Mouse (Mus musculus): ENCODE measurements at regions not wholly inside any gene's neighbourhood (a gene's known extent, or its start where the extent isn't known, plus 50 kb on each side); places are given as distances from the start of the nearest gene placed in this dataset.
A peak's percentile ranks its signal among the peaks of the same experiment; 100 is the strongest.

DNA sequence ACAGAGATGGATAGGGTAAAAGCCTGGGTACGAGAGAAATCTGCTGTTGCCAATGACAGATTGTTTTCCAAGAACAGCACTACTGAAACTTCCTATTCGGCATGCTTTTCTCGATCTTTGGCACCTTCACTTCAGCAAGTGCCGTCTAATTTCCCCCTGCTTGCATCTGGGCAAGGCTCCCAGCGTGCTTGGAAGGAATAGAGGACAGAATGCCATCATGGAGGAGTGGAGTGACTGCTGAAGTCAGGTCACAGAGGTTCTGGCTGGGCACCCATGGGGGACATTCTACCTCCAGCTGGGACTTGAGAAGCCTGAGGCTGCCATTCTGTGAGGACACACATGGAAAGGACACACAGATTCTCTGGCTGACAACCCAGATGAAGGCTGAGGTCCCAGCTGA is 276.2 kb upstream of the Klf4 start:
- intact Hi-C loops (cut with DNase I) = no loop called here
- DNase-seq (ENCODE audit: low spot score in 2 of 2) = no peak

DNA sequence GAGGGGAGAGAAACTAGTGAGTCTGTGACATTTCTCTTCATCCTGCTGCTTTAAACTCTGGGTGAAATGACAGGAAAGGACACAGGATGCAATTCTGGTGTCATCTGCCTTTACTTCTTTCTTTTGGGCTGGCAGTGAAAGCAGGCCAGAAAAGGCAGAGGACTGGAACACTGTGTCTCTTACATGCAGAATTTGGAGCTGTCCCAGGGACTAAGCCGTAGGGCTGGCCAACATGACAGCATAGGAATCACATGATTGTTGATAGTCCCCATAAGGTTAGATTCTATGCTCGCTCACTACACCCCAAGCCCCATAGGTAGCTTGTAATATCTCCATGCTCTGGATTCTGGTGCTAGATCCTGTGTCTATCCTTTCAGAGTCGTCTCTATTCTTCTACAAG is 274.5 kb upstream of the Klf4 start:
- intact Hi-C loops (cut with DNase I) = no loop called here
- DNase-seq (ENCODE audit: low spot score in 2 of 2) = no peak

DNA sequence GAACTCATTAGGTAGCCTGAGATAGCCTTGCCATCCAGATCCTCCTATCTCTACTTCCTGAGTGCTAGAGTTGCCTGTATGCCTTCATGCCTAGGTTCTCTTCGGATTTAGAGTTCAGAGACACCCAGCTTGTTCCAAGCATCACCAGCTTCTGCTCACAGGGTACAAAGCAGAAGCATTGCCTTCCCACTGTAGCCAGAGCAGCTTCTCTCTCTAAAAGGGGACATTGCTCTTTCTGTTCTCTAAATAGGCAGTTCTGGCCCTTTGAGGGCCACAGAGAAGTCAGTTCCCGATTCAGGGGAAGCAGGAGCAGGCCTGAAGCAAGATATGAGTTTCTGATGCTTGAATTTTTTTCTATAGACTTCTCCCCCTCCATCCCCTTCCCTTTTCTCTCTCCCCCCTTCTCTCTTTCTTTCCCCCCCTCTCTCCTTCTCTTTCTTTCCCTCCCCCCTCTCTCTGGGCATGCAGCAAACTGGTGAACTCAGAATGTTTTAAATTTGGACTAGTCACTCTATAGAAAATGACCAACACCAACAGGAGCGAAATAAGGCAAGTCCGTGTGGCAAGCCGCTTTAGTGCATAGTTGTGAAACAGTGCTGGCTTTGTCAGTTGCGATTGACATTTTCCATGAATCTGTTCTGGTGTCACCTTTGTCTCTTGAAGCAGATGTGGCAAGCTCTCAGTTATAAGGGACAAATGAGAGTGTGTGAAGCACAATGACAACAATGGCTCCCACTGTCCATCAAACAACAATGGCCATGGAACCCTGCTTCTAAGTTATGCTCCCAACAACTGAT is 273.2 kb upstream of the Klf4 start:
- DNase-seq (ENCODE audit: low spot score in 2 of 2) = no peak
- intact Hi-C loops (cut with DNase I) = no loop called here

DNA sequence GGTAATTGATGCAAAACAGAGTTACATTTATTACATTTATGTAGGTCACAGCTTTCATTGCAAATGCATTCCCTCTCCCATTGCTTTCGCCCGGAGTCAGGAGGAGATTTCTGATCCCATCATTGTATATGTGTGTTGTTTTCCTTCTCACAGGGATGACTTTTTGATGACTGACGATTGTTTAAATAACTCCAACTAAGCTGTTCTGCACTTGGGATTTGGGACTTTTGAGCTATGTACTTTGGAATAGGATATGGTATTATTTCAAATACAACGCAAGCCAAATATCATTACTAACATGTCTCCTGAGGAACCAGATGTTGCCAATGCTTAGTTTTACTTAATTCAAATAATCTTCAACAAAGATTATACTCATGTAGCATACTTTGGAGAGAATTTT is 269.8 kb upstream of the Klf4 start:
- intact Hi-C loops (cut with DNase I) = no loop called here
- DNase-seq (ENCODE audit: low spot score in 2 of 2) = no peak

DNA sequence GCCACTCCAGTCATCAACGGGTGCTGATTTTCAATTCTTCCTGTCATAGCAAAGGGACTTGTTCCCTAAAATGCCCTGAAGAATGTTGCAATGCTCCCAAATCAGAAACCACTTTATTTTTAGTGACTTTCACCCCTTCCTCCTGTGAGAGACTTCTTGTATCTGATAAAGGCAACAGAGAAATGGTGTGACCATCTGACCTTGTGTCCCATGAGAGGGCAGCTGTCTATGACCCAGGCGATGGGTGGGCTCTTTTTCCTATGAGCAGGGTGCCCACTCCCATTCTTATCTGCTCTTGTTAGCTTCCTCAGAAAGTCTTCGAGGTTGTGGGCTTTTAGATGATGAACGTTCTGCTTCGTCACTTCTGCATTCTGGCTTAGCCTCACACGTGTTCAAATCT is 265.8 kb upstream of the Klf4 start:
- DNase-seq (ENCODE audit: low spot score in 2 of 2) = no peak
- intact Hi-C loops (cut with DNase I) = no loop called here

DNA sequence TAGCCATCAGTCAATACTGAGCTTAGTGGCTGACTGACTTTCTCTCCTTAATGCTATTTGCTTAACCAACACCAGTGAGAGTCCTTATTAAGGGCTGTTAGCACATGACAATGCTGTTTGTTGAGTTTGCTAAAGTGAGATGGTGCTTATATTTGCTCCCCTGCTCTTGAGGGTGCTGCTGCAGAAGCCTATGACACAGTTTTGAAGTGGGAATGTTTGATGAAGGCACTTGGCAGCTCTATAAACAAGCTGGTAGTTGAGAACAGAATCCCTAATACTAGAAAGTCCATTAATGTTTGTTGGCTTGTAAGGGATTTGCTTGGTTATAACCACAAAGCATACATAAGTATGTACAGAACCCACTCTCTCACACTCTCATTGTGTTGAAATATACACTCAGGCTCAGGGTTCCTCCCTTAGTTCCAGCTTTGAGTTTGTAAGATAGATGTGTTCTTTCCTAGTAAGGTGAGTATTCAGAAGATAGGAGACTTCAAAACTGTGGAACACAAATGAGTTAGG is 249.1 kb upstream of the Klf4 start:
- intact Hi-C loops (cut with DNase I) = no loop called here
- no peak for DNase-seq (ENCODE audit: low spot score in 2 of 2)

DNA sequence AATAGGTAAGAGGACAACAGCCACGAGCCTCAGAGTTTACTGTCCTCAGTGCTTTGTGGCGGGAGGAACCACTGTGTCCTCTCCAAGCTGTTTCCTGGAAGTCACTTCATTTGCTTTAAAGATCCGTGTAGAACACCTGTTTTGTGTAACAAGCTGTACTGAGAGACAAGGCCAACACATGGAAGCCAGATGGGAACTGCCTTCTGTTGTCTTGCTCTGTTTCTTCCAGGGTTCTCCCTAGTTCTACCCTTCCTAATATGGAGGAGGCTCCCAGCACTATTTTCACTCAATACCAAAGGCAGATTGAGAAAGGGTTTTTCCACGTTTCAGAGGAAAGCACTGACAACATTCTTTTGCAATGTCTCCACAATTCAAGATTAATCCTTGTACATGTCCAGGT is 247.3 kb upstream of the Klf4 start:
- peak in 1 of 2 experiments; percentile 6 for DNase-seq (ENCODE audit: low spot score in 2 of 2)
- intact Hi-C loops (cut with DNase I) = no loop called here

DNA sequence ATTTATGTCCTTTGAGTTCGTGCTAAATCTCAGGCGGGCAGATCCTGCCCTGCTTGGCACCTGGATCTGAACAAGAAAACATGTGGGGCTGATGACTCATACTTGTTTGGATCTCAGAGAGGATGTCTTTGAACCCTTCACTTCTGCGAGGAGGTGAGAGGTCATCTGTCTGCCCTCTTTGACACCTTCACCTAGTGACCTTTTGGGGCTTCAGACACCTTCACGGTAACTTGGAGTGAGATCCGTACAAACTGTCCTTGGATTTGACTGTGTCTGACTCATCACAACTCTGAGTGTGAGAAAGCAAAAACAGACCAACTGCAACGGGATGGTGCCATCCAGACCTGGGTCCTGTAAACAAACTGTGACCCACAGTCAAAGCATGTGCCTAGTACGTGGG is 243.6 kb upstream of the Klf4 start:
- DNase-seq (ENCODE audit: low spot score in 2 of 2) = no peak
- intact Hi-C loops (cut with DNase I) = no loop called here

DNA sequence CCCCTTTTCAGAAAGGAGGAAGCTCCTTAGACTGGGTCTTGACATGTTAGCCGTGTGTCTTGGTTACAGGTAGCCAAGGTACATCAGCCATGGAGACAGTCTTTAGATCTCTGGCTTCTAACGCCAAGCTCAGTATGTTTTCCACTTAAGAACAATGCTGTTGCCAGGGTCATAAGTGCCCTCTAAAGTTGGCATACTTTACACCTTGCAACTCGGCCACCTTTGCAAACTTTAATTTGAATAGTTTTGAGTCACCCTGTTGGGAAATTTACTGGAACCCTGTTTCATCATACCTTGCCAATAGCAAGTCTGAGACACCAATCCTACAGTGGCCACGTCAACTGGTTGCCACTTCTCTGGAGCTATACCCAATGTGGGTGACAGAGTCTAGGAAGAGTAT is 242.3 kb upstream of the Klf4 start:
- DNase-seq (ENCODE audit: low spot score in 2 of 2) = no peak
- intact Hi-C loops (cut with DNase I) = no loop called here

DNA sequence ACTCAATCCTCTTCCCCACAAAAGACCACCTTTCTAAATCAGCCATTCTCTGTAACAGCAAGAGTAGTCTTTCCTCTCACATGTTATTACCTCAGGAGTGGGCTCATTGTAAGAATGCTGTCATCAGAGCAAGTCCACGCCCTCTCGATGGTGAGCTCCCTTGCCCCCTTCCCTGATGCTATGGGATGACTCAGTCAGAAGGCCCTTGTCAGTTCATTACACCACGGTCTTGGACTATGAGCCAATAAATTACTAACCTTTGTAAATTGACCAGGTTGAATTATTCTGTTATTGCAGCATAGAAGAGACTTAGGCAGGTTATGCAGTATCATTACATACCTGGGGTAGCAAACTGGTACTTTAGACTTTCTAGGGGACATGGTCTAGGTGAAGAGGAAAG is 237.4 kb upstream of the Klf4 start:
- intact Hi-C loops (cut with DNase I) = no loop called here
- no peak for DNase-seq (ENCODE audit: low spot score in 2 of 2)

DNA sequence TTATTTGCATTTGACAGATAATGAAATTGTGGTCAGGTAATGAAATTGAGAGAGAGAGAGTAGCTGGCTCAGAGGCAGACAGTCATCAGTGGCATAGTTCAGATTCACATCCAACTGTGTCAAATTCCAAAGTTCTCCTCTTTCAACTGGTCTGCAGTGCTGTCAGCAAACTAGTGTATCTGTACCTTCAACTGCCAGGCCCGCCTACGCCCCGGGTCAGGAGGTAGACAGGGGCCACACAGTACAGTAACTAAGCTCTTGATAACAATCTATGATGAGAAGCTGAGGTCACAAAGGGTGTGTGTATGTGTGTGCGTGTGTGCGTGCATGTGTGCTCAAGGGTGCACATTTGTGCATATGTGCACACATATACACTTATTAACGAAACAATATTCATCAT is 236.1 kb upstream of the Klf4 start:
- intact Hi-C loops (cut with DNase I) = no loop called here
- DNase-seq (ENCODE audit: low spot score in 2 of 2) = no peak

DNA sequence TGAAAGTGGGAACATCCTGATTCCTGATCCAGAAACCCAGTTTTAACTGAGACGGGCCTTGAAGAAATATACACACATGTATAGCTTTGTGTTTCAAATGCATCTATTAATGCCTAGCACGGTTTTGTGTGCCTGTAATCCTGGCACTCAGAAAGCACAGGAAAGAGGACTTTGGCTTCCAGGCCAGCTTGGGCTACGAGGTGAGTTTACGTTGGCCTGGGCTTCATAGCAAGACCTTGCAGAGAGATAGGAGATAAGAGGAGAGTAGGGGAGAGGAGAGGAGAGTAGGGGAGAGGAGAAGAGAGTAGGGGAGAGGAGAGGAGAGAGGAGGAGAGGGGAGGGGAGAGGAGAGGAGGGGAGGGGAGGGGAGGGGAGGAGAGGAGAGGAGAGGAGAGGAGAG is 234.9 kb upstream of the Klf4 start:
- DNase-seq (ENCODE audit: low spot score in 2 of 2) = no peak
- intact Hi-C loops (cut with DNase I) = no loop called here

DNA sequence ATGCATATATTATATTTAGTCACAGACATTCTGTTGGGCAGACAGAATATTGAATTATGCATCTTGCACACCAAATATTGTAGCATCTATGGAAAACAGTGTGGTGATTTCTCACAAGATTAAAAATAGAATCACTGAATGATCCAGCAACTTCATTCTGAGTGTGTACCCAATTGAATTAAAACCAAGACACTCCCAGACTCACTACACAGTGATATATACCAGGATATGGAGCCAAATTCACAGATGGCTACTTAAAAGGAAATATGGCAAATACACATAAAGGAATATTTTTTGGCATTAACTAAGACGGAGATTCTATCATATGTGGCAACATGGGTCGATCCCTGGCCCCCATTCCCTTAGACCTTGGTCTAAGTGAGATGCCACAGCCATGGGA is 233.5 kb upstream of the Klf4 start:
- no peak for DNase-seq (ENCODE audit: low spot score in 2 of 2)
- intact Hi-C loops (cut with DNase I) = no loop called here

DNA sequence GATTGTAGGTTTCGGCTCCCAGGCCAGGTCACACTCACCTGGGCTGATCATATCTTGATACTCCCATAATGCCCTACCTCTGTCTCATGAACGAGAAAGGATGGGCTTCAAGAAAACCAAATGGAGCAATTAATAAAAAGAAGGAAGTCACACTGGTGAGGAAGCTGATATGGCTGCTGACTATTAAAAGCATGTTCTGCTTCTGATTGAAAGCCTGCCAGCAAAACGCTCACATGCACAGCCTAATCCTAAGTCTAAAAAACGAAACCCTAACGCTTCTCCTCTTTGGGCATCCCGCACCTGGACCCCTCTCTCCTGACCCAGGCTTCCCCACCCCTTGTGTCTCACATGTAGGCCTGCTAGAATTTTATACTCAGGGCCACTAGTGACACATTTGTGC is 230.8 kb upstream of the Klf4 start:
- intact Hi-C loops (cut with DNase I) = no loop called here
- DNase-seq (ENCODE audit: low spot score in 2 of 2) = no peak

DNA sequence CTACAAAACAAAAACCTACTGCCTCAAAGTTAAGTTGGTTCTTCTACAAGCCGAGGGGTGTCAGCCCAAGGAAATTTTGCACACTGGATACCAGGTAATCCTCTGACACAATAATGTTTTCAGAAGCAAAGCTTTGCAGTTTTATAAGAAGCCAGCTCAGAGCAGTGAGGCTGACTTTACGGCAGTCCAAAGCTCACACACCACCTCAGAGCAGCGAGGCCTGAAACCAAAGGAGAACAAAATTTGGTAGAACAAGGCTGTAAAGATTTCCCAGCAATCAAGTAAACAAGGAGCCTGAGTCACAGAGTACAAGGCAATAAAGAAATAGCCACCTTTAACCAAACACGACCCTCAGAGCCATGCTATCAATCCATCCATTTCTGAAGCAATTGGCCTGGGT is 230.1 kb upstream of the Klf4 start:
- DNase-seq (ENCODE audit: low spot score in 2 of 2) = no peak
- intact Hi-C loops (cut with DNase I) = no loop called here

DNA sequence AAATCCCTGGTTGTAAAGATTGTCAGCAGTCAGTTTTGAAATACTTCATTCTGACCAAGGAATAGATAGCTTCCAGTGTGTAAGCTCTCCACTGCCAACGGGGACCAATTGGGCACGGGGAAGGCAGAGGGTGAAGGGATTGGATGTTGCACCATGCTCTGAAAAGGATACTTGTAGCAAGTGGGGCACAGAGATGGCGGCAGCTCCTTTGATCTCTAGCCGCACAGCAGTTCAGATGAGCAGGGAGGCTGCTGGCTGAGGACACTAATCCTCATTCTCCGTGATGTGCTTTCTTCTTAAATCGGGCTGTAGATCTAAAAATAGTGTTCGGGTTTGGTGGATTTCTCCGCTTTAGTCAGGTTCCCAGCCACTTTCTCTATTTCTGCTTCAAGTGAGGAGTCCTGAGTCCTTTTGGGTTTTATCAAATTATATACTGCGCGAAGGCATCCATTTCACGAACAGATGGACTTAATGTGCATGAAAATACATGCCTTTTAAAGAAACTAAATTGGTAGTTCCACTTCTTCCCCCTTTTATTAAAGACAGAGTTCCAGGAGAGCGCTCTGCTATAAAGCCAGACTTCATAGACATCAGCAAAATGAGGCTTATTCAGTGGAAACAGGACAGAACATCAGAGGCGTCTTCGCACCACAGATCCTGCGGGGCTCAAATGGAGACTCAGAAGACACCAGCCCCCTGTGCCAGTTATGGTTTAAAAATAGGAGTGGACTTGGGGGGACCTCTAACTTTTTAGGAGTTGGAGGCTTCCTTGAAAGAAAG is 225.1 kb upstream of the Klf4 start:
- peak in 1 of 2 experiments; percentile 20 for DNase-seq (ENCODE audit: low spot score in 2 of 2)
- intact Hi-C loops (cut with DNase I) = no loop called here

DNA sequence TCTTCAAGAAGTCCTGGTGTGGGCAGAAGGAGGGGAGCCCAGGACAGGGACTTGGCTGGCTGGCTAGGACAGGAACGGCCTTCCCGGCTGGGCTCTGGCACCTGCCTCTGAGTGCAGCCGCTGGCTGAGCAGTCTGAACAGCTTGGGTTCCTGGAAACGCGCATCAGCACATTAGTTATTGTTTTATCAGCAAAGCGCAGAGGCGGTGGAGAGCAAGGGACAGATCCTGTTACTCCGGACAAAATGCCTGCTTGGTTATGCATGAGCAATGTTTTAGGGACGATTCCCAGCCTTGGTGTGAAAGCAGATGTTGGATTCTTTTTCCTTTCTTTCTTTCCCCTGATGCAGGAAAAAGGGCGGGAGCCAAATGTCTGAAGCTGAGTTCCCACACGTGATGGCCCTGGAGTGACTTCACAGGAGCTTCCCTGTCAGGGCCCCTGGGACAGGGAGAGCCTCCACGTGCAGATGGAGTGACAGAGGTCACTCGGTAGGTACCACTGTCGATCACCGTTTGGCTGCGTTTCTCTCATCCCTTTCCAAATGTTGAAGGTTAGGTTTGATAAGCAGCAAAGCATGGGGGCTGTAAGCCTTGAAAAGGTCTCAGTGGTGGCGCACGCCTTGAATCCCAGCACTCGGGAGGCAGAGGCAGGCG is 217.8 kb upstream of the Klf4 start:
- intact Hi-C loops (cut with DNase I) = no loop called here
- DNase-seq (ENCODE audit: low spot score in 2 of 2) = no peak

DNA sequence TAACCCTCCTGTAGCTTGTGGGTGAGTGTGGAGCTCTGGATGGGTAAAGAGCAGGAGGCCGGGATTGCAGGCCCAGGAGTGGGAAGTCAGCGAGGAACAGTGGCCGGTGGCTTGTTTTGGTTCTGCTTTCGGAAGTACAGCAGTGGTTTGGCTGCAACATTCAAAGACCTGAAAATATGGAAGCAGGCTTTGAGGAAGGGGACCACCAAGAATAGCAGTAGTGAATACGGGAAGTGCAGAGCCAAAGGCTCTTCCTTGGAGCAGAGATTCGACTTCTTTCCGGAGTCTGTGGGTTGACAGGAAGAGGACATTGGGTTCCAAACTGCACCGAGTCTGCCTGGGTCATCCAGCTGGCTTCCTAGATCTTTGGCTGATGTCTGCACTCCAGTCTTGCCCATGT is 209.1 kb upstream of the Klf4 start:
- intact Hi-C loops (cut with DNase I) = no loop called here
- DNase-seq (ENCODE audit: low spot score in 2 of 2) = peak; percentile 11 to 23

DNA sequence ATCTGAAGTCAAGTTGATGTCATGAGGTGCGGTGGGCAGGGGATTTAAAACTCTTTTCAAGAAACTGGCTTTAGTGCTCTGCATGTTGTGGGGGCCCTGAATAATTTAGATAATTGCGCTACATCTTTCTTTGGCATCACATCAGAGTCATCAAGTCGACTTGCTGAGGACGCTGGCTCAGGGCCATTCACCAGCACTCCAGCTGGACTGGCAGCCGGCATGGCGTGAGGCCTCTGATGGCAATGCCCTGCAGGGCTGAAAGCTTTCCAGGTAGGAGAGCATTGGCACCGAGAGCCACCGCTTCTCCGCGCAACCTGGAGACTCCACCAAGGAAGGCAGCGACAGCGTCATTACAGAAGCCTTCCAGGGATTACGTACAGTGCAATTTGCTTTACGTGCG is 207.8 kb upstream of the Klf4 start:
- intact Hi-C loops (cut with DNase I) = no loop called here
- DNase-seq (ENCODE audit: low spot score in 2 of 2) = no peak

DNA sequence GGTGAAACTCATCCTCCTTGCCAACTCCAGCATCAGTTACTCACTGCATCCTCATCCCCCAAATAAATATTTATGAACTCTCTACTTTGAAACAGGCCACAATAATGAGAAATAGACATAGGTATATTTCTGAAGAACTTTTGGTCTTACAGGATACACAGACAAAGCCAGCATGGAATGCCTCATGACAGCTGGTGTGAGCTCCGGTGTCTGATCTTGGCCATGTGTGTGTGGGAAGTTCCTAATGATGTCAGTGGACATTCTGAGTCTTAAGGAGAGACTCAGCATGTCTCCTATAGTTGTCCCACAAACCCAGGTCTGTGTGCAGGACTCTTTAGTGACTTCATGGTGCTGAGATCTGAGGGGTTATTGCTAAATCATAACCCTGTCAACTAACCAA is 206.4 kb upstream of the Klf4 start:
- intact Hi-C loops (cut with DNase I) = no loop called here
- no peak for DNase-seq (ENCODE audit: low spot score in 2 of 2)

DNA sequence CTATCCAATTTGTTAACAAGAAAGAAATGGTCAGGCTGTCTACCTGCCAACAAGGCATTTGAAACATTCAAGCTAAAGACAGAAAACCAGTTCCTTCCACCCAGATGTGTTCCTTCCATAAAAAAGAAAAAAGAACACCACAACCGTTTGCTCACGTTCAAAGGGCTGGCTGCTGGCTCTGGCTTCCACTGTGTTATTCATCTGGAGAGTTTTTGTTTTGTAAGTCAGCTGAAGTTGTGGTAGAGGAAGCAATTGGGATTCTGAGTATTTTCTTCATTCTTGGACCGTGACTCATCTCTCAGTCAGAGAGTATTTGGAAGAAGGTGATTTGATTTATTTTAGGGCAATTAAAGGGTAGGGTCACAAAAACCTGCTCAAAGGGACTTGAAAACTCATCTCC is 203.2 kb upstream of the Klf4 start:
- no peak for DNase-seq (ENCODE audit: low spot score in 2 of 2)
- intact Hi-C loops (cut with DNase I) = no loop called here
